Mouse (Mus musculus): ENCODE measurements around the gene Hectd1.

- TF ChIP-seq CTCF (IDR thresholded peaks at IDR 0.05; ENCODE audit: borderline replicate concordance, insufficient read depth, low read length) (no peak), POLR2A (IDR thresholded peaks at IDR 0.05; ENCODE audit: low read depth, low read length) (no peak)
Measured at GRCm38 (mm10) chr12:51756599-51756961, 72.8 kb downstream of the Hectd1 start.
